Mouse (Mus musculus) naive thymus-derived CD4-positive, alpha-beta T cell, adult 2 months (primary cell): ENCODE results near the gene Ckap2l.

Experiments
- DNase-seq: peaks from one replicate; pipeline ENCODE4 v3.0.0-alpha.2; 2011; ENCODE audit warnings: low read depth

Gene Ckap2l

DNA sequence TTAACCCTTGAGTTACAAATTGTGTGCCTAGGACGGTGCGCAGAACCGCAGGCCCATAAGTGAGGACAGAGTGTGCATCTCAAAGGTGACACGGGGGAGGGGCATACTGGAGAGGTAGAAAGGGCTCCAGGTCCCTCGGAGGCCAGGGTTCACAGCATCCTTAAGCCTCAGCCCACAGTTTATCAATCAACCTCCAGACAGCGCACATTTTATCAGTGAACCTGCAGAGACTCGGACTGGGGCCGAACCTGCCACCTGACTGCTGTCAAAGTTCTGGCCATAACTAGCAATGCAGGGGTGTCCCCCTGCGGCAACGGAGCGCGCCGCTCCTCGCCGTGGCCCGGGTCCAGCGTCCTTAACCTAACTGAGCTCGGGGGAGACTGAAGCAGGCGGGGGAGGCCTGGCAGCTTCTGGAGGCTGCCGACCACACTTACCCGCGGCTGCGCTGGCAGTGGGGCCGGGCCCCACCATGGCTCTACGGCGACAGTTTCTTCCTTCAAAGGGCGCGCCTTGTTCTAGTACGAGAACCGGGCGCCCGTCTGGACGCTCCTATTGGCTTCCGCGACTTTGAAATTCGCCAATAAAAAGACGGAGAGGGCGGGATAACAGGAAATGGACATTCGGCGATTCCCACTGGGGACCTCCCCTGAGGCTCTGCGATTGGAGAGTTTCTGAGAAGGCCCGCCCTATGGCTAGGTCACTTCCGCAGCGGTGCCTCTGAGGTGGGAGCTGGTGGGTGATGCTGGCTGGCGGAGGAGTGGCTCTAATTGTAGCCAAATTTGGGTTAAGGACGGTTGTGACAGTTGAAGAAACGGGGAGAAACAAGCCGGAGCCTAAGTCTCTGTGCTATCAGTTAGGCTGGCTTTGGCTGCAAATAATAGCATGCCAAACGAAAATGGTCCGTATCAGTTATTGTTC is at the start of gene Ckap2l:
Gene Ckap2l, minus strand, starts transcription at position 542 of the 918 bp plus-strand sequence.
- peak; percentile 98 for DNase-seq

- no peak for DNase-seq
Observed at GRCm38 (mm10) chr2:129338138-129338621, 41.2 kb upstream of the Ckap2l start.

DNA sequence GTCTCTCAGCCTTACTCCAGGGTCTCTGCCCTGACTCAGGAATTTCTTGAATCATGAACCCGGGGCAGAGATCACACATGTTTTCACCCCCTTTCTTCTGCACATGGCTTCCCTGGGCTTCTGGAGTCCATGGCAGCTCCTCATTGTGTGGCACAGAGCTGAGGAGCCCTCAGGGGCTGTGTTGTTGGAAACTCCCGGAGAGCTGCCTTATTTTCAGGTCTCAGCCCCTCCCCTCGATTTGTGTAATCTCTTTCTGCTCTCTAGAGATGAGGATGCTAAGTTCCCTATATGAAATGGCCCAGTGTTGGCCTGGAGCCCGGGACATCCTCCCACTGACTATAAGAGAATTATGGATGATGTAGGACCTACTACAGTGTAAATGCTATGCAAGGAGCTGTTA is 36.5 kb upstream of the Ckap2l start:
- DNase-seq = no peak

DNA sequence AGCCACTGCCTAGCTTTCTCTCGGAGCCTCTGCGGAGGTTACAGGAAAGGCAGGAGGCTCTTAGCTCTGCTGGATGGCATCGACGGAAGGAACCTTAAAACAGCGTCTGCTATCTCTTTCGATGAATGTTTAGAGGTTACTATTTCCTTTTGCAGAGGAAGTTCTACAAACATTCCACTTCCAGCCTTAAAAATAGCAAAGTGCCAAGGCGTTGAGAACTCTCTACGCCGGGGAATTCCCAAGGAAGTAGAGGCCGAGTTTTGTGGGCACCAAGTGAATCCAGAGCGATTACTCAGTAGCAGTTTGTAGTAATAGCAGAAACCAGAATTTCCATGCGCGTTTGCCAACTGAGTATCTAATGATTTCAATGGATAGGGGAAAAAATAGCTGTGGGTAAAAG is 33.5 kb upstream of the Ckap2l start:
- no peak for DNase-seq

DNA sequence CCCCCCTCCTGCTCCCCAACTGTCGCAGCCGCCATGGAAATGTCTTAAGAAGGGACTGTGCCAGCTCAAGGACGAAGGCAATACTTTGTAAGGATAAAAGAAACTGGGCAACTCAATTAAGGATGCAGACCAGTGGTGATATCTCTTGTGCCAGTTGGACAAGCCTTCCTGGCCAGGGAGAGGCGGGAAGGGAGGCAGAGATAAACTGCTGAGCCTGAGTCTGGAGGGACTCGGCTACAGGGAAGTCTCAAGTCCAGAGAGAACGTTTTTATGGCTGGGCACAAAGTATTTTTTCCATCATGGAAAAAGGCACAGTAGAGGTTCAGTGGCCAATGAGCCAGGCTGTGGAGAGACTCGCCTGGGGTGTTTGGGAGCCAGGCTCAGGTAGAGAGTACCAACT is 33.0 kb upstream of the Ckap2l start:
- no peak for DNase-seq

DNA sequence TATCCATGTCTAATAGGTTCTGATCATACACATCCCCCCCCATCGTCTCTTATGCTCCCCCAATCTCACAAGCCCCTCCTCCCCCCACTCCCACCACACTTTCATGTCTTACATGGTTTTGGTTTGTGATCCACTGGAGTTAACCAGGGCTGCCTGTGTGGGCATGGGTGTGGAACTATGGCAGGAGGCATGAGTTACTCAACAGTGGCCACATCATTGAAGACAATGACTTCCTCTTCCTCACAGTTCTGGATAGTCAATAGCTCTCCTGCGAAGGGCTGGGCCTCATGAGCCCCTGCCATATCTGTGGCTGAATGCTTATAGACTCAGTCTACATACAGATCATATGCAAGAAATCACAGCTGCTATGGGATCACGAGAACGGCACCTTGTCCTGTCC is 31.2 kb upstream of the Ckap2l start:
- DNase-seq = no peak

DNA sequence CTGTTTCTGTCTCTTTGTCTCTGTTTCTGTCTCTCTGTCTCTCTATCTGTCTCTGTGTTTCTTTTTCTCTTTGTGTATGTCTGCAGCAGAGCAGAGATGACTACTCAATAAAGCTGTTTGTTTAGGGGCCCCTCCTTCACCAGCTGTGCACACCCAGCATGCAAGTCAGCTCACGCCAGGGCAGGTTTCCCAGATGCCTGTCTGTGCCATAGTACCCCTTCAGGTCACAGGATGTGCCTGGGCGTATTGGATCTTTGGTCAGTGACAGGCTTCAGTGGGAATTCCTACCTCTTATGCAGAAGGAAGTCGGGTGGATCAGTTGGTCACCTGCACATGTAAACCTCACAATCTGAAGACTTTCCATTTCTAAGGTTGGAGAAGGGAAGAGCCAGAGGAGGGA is 27.2 kb upstream of the Ckap2l start:
- DNase-seq = no peak

GRCm38 (mm10) chr2:129322117-129322635 is 25.2 kb upstream of the Ckap2l start:
- DNase-seq = no peak

- DNase-seq = no peak
Observed at GRCm38 (mm10) chr2:129320033-129320605, 23.1 kb upstream of the Ckap2l start.

GRCm38 (mm10) chr2:129315831-129316230 is 18.8 kb upstream of the Ckap2l start:
- DNase-seq = peak; percentile 36

DNA sequence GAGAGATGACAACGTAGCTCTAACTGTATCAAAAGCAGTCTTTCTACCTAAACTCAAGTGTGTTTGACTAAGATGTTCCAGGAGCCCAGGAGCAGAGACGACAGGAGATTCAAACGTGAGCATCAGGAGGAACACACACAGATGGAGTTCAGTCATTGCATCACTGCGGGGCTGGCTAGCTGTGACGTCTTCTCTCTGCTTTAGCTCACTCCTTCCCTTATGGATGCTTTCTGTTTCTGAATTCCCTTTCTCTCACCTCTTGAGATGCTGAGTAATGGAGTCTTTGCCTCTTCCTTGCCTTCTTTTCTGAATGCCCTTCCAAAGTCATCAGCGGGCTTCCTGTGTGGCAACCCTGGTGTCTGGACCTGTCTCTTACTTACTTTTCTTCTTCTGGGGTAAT is 17.9 kb upstream of the Ckap2l start:
- peak; percentile 12 for DNase-seq

GRCm38 (mm10) chr2:129313934-129314333 is 16.9 kb upstream of the Ckap2l start:
- peak; percentile 67 for DNase-seq

DNA sequence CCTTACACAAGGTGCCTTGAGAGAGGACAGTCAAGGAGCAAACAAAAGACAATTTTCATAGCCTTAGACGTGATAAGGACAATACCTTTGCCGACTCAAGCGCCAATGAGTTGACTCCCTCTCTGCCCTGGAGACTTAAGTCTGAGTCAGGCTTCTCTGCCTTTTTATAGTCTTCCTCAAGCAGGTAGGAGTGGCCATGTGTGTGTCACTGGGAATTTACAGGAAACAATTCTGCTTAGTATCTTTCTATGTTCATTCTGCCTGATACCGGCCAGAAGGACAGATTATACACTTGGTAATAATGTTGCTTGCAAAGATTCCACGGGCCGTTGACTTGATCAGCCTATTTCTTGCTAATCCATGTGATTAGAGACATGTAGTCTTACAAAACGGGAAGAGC is 12.8 kb upstream of the Ckap2l start, which contains the start of gene Il1a:
Gene Il1a, minus strand, starts transcription at position 137 of the 400 bp plus-strand sequence.
- no peak for DNase-seq

GRCm38 (mm10) chr2:129306020-129306419 is 9.0 kb upstream of the Ckap2l start:
- no peak for DNase-seq

GRCm38 (mm10) chr2:129297589-129297982 is 574 bp upstream of the Ckap2l start:
- DNase-seq = no peak

GRCm38 (mm10) chr2:129296086-129296485 is 926 bp downstream of the Ckap2l start:
- peak; percentile 12 for DNase-seq

DNA sequence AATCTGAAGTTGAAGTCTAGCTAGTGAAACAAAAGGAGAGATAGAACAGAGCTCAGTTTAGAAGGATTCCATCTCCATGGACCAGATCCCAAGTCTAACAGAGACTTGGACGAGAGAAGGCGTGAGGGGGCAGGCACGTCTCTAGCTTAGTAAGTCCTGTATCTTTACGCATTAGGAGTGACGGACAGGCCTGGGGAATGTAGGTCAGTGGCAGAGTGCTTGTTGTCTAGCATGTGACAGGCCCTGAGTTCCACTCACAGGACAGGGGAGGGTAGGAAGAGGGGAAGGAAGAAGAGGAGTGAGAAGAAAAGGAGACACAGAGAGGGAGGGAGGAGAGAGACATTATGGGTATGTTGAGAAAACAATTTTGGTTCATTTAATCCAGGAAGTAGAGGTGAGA is 1.9 kb downstream of the Ckap2l start:
- DNase-seq = no peak

GRCm38 (mm10) chr2:129273823-129274222 is 23.2 kb downstream of the Ckap2l start:
- no peak for DNase-seq

DNA sequence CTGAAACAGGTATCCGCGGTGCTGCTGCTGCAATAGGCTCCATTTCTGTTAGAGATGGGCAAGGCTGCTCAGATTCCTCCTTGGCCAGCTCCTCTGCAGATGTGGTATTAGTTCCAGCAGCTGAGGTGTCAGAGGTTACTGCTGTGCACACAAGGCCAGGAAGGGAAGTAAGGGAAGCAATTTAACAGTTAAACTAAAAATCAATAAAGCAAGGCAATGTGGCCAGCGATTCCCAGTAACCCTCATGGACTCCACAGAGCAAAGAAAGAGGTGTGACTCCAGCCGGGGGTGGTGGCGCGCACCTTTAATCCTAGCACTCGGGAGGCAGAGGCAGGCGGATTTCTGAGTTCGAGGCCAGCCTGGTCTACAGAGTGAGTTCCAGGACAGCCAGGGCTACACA is 26.4 kb downstream of the Ckap2l start:
- DNase-seq = no peak

- DNase-seq = no peak
Observed at GRCm38 (mm10) chr2:129269986-129270385, 27.0 kb downstream of the Ckap2l start.

DNA sequence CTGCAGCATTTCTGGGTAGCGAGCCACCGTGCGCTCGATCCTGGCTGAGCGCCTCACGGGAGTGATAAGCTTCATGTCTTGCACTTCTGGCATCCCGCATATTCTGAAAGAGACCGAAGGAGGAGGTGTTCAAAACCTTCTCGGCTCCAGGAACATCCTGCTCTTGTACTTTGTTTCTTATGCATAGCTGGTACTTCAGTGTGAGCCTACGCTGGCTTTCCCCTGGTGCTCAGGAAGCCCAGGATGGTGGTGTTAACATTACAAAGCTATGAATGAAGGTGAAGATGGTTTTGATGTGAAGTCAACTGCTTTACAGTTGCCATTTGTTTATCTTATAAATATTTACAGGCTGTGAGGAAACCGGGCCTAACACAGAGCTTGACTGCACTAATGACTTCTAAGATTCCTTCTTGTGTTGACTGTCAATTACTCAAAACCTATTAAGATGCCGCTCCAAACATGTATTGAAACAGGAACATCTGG is 27.8 kb downstream of the Ckap2l start:
- DNase-seq = no peak

DNA sequence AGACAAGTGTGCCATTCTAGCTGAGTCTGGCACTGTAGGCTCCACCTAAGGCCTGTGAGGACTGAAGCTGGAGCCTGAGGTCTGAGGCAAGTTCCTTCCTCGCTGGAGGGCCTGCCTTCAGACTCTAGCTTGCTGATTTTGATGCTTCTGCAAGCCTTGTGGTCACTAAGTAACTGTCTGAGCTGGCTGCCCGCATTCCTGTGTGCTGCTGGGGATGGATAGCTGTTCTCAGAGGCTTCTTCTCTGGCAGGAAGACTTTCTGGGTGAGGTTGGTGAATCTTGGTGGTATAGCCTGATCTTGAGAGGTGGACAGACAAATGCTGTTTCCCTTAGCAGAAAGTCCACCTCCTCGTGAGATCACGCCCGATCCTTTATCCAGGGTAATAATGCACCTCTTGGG is 29.3 kb downstream of the Ckap2l start:
- DNase-seq = no peak

- DNase-seq = no peak
Observed at GRCm38 (mm10) chr2:129265316-129265715, 31.7 kb downstream of the Ckap2l start.
